Mouse (Mus musculus) megakaryocyte, embryonic 14.5 days (primary cell): Measurements from ENCODE around the gene Cacul1.

Experiments used
- FLI1 ChIP-seq: IDR thresholded peaks from 2 replicates; pipeline ENCODE4 v1.6.1; 2012; ENCODE audit warnings: low read length, inconsistent platforms, mixed read lengths
- GATA1 ChIP-seq: IDR thresholded peaks from 3 replicates; pipeline ENCODE4 v1.6.1; 2012; ENCODE audit warnings: mixed read lengths, low read length, inconsistent platforms, borderline replicate concordance

- no peak for TF ChIP-seq GATA1
- TF ChIP-seq FLI1 = no peak
Measured at GRCm38 (mm10) chr19:60554866-60555438, 25.9 kb downstream of the Cacul1 start.
